Mouse (Mus musculus) erythroblast, embryonic 14.5 days (primary cell): ENCODE data around the gene Crabp2.

Source experiments
- GATA1 ChIP-seq: IDR thresholded peaks from 2 replicates; pipeline ENCODE4 v1.6.1; 2012; ENCODE audit warnings: low read length, inconsistent platforms, mixed read lengths
- TAL1 ChIP-seq: IDR thresholded peaks from 3 replicates; pipeline ENCODE4 v1.6.1; 2012; ENCODE audit warnings: low read length, inconsistent platforms, mixed read lengths

- TF ChIP-seq TAL1: no peak
- no peak for TF ChIP-seq GATA1
Measured at GRCm38 (mm10) chr3:87947811-87948199, 661 bp upstream of the Crabp2 start.
